Comparison of ENCODE assay signal across 8 mouse cellular contexts in genomic region chr1:37890025-37890652, GRCm38 (mm10). TPM values are rescaled to one million over a fixed set of nuclear protein-coding genes. Genes with fewer than 3 reads are reported as not detected.
DNase-seq lines count a peak whose midpoint lies in the region; ATAC-seq lines count a peak whose summit lies in the region.

Mitd1 (minus strand) TSS chr1:37890411.
Mrpl30 (plus strand) TSS chr1:37890477.

- DNase-seq in Muller cell, postnatal 12 days (ENCODE audit: inconsistent ontology term): peak; percentile 92
- DNase-seq in cerebellum, adult 9-11 months: peak; percentile 91
- peak; percentile 81 to 95 for DNase-seq in frontal cortex, adult 2 months (ENCODE audit: extremely low spot score in 1 of 2, low spot score in 1 of 2)
- DNase-seq in hindbrain, embryonic 11.5 days (ENCODE audit: low spot score): peak; percentile 94
- peak; percentile 91 to 95 for DNase-seq in layer of hippocampus, postnatal 10 days (ENCODE audit: low spot score in 2 of 2)
- DNase-seq in lung, postnatal 10 days: peak; percentile 94
- DNase-seq in ovary, postnatal 36 days (ENCODE audit: low spot score): peak; percentile 87
- DNase-seq in thymus, postnatal 25 days: peak; percentile 90

- no peaks in the 10 kb centered on the region for H3K27me3 ChIP-seq in hindbrain, embryonic 11.5 days (ENCODE audit: control insufficient read depth, insufficient read depth, low read length)

- H3K9ac ChIP-seq in hindbrain, embryonic 11.5 days (ENCODE audit: low read depth, low read length): peak within 1 kb of the TSS; percentile 73

- H3K4me2 ChIP-seq in hindbrain, embryonic 11.5 days (replicated peaks; ENCODE audit: low read depth, low read length): peak within 1 kb of the TSS; percentile 68

- peak within 1 kb of the TSS; percentile 60 for H3K4me3 ChIP-seq in hindbrain, embryonic 11.5 days (ENCODE audit: low read depth, low read length)

- H3K27ac ChIP-seq in hindbrain, embryonic 11.5 days (ENCODE audit: low read depth, low read length): no peak within 1 kb of the TSS

- H3K36me3 ChIP-seq in hindbrain, embryonic 11.5 days (ENCODE audit: control insufficient read depth, insufficient read depth, low read length): no peaks in the 10 kb centered on the region

- WGBS in hindbrain, embryonic 11.5 days: under 1% methylated on average over 41 of the region's 41 CpGs

- H3K9me3 ChIP-seq in hindbrain, embryonic 11.5 days (ENCODE audit: control insufficient read depth, low read length): no peaks in the 10 kb centered on the region

- H3K4me1 ChIP-seq in hindbrain, embryonic 11.5 days (replicated peaks; ENCODE audit: control insufficient read depth, insufficient read depth, low read length): no peaks in the 10 kb centered on the region

- peak; percentile 88 for ATAC-seq in hindbrain, embryonic 11.5 days (ENCODE audit: low FRiP score)

RNA-seq across cellular contexts. Expression of gene Mitd1, which starts in this region (rescaled TPM):
- polyA plus RNA-seq in frontal cortex, adult 2 months (2012; rRNA removed): 17.1 and 17.9 TPM in 2 replicates
- 24.0 and 27.0 TPM in 2 replicates for polyA plus RNA-seq in hindbrain, embryonic 11.5 days (2014; fragmentation: Nextera tagmentation; extraction: Ambion mirVana)
- total RNA-seq in layer of hippocampus, postnatal 10 days (2021): 10 to 100 TPM; 11.9 to 13.7 TPM

RNA-seq across cellular contexts. Expression of gene Mrpl30, which starts in this region (rescaled TPM):
- polyA plus RNA-seq in frontal cortex, adult 2 months (2012; rRNA removed): 127 and 138 TPM in 2 replicates
- 243 and 247 TPM in 2 replicates for polyA plus RNA-seq in hindbrain, embryonic 11.5 days (2014; fragmentation: Nextera tagmentation; extraction: Ambion mirVana)
- total RNA-seq in layer of hippocampus, postnatal 10 days (2021): 100 to 1,000 TPM; 142 to 164 TPM
